Mouse (Mus musculus) monocyte, adult 59 days (primary cell): ENCODE measurements around the gene Phtf2. TPM values are rescaled to one million over a fixed set of nuclear protein-coding genes. Genes with fewer than 3 reads are reported as not detected.

Experiments
- total RNA-seq, 2 experiments: library from RNA; stranded (reverse); gene quantifications; one replicate each; pipeline ENCODE4 v1.2.4; 2023

Gene Phtf2
- 10 to 100 TPM; 14.5 to 15.1 TPM for total RNA-seq

DNA sequence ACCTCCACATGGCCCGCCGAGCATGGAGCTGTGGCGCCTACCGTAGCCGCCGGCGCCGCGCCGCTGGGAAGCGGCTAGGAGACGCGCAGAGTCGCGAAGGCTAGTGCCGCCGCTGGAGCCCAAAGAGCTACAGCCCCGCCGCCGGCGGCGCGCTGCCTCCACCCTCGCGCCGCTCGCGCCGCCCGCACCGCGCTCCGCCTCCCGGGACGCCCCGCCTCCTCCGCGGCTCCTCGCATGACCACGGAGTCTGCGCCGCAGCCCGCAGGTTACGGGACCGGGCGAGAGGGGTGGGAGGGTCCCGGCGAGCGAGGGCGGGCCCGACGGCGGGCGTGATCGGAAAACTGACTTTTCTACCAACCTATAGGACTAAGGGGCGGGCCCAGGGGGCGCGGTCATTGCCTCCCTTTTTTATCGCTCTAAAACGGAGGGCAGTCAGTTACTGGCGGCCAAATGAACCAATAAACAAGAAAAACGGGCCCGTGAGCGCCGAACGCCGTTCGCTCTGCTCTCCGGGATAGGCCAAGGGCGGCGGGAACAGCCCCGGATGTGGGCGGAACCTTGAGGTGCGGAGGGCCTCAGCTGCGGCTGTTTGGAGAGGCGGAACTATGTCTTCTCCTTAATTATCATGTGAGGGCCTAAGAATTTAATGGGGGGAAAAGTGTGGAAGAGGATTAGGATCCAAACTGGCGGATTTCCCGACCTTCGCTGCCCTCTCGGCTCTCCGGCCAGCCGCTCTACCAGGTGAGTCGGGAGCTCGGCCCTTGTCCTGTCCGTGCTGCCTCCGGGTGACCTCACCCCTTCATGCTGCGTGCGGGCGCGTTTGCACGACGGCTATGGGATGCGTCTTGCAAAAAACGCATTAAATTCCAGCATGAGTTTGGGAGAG lies at the start of gene Phtf2, which contains the start of gene Tmem60:
Gene Phtf2 (minus strand): TSS at position 210 of the 886 bp plus-strand sequence.
Gene Tmem60 (plus strand): TSS at position 277 of the 886 bp plus-strand sequence.

Other genes starting within 250 kb of the Phtf2 start
- gene Tmem60, start 67 bp upstream of the Phtf2 start, total RNA-seq: 10 to 100 TPM in 1 of 2 experiments, 1 to 10 TPM in 1; 8.2 to 11.1 TPM
- gene Rsbn1l, start 74.3 kb upstream of the Phtf2 start, total RNA-seq: 10 to 100 TPM; 36.7 to 38.9 TPM
- gene Ptpn12, start 173.8 kb upstream of the Phtf2 start, total RNA-seq: 100 to 1,000 TPM; 133 to 136 TPM